In genomic region chr1:162453578-162453977, GRCm38 (mm10) we compare ENCODE assay signal across 10 mouse cellular contexts. TPM values are rescaled to one million over a fixed set of nuclear protein-coding genes. Genes with fewer than 3 reads are reported as not detected.
DNase-seq lines count a peak whose midpoint lies in the region; ATAC-seq and TF ChIP-seq lines count a peak whose summit lies in the region.
"Had no signal": no experiment of that assay in that cellular context is flagged by ENCODE, and none has a peak within 500 bp of the region (broad histone marks: within the 10 kb centered on the region; RNA-seq: fewer than 3 reads in every experiment).

No protein-coding gene starts in this region.

- H3K27ac ChIP-seq in limb, embryonic 14.5 days (replicated peaks; ENCODE audit: low read depth, low read length) = no peak overlapping the region
- H3K27ac ChIP-seq in limb, embryonic 10.5 days = no peak overlapping the region
- no peak overlapping the region for H3K27ac ChIP-seq in embryonic facial prominence, embryonic 13.5 days

- peak; percentile 53 for DNase-seq in limb, embryonic 14.5 days (ENCODE audit: low spot score)
- no peak for DNase-seq in limb, embryonic 10.5 days (ENCODE audit: low spot score)
- DNase-seq in brain, adult 2 months (ENCODE audit: low read depth, low spot score) = peak; percentile 83
- DNase-seq in kidney, postnatal 10 days = peak; percentile 59
- no peak for DNase-seq in B cell, adult 2 months
- DNase-seq in urinary bladder, postnatal 4 days (ENCODE audit: low spot score in 2 of 2) = no peak
- DNase-seq: thymus, adult 2 months had no signal

- H3K4me2 ChIP-seq in limb, embryonic 14.5 days (replicated peaks; ENCODE audit: low read depth, low read length, severe bottlenecking) = no peak overlapping the region
- no peak overlapping the region for H3K4me2 ChIP-seq in embryonic facial prominence, embryonic 13.5 days

- no peak overlapping the region for H3K9ac ChIP-seq in limb, embryonic 14.5 days (ENCODE audit: low read depth, low read length, severe bottlenecking)
- H3K9ac ChIP-seq in embryonic facial prominence, embryonic 13.5 days = peak overlapping the region; percentile 46; the same call in 1 of the 2 replicates

- H3K36me3 ChIP-seq in limb, embryonic 14.5 days (ENCODE audit: control insufficient read depth, insufficient read depth, low read length) = no peaks in the 10 kb centered on the region
- H3K36me3 ChIP-seq in limb, embryonic 10.5 days = no peaks in the 10 kb centered on the region
- no peaks in the 10 kb centered on the region for H3K36me3 ChIP-seq in embryonic facial prominence, embryonic 13.5 days

- H3K27me3 ChIP-seq in limb, embryonic 14.5 days (ENCODE audit: control insufficient read depth, insufficient read depth, low read length) = no peaks in the 10 kb centered on the region
- H3K27me3 ChIP-seq in limb, embryonic 10.5 days (ENCODE audit: low read depth, poor library complexity, severe bottlenecking) = no peaks in the 10 kb centered on the region
- H3K27me3 ChIP-seq in embryonic facial prominence, embryonic 13.5 days = no peaks in the 10 kb centered on the region

- 41% methylated on average over 8 of the region's 8 CpGs for WGBS in limb, embryonic 14.5 days
- WGBS in limb, embryonic 10.5 days = 83% methylated on average over 8 of the region's 8 CpGs
- 39% methylated on average over 8 of the region's 8 CpGs for WGBS in embryonic facial prominence, embryonic 13.5 days

- no peak for ATAC-seq in limb, embryonic 14.5 days (ENCODE audit: low FRiP score, low read depth)
- no peak for ATAC-seq in embryonic facial prominence, embryonic 13.5 days (ENCODE audit: insufficient number of reproducible peaks, insufficient read depth, low FRiP score, low TSS enrichment, low read depth)
- no peak for ATAC-seq in megakaryocyte-erythroid progenitor cell, adult 5-6 weeks (replicated peaks; ENCODE audit: low FRiP score, low TSS enrichment, poor library complexity, severe bottlenecking)

- H3K4me1 ChIP-seq in limb, embryonic 14.5 days (ENCODE audit: control insufficient read depth, insufficient read depth, low read length) = peaks cover 6% of the 10 kb centered on the region
- no peaks in the 10 kb centered on the region for H3K4me1 ChIP-seq in limb, embryonic 10.5 days
- H3K4me1 ChIP-seq in embryonic facial prominence, embryonic 13.5 days = peaks cover 5% of the 10 kb centered on the region

- H3K9me3 ChIP-seq in limb, embryonic 14.5 days (ENCODE audit: control insufficient read depth, low read length) = no peaks in the 10 kb centered on the region
- no peaks in the 10 kb centered on the region for H3K9me3 ChIP-seq in limb, embryonic 10.5 days (replicated peaks)
- H3K9me3 ChIP-seq in embryonic facial prominence, embryonic 13.5 days = no peaks in the 10 kb centered on the region

- H3K4me3 ChIP-seq in limb, embryonic 14.5 days (replicated peaks; ENCODE audit: low read length) = no peak overlapping the region
- H3K4me3 ChIP-seq in limb, embryonic 10.5 days = no peak overlapping the region
- no peak overlapping the region for H3K4me3 ChIP-seq in embryonic facial prominence, embryonic 13.5 days
- H3K4me3 ChIP-seq: myocyte had no signal

- TF ChIP-seq POLR2A in limb, embryonic 14.5 days (IDR thresholded peaks at IDR 0.05; ENCODE audit: borderline replicate concordance, extremely low read depth, insufficient read depth, insufficient read length) = no peak

RNA-seq across cellular contexts. Expression of gene Dnm3, which starts 24.3 kb away (rescaled TPM):
- 14.7 and 18.0 TPM in 2 replicates for polyA plus RNA-seq in limb, embryonic 14.5 days (2012; rRNA removed)
- polyA plus RNA-seq in limb, embryonic 14.5 days (2014; fragmentation: Nextera tagmentation; extraction: Ambion mirVana) = 21.9 and 27.9 TPM in 2 replicates
- polyA plus RNA-seq in limb, embryonic 10.5 days (2016; fragmentation: Nextera tagmentation; extraction: Ambion mirVana) = 5.8 and 11.6 TPM in 2 replicates
- polyA plus RNA-seq in embryonic facial prominence, embryonic 13.5 days (2015; fragmentation: Nextera tagmentation; extraction: Ambion mirVana) = 27.4 and 27.7 TPM in 2 replicates
- total RNA-seq in megakaryocyte-erythroid progenitor cell, adult 5-6 weeks (2014; fragmentation: Nextera tagmentation) = 0.37 TPM in 1 of 2 replicates, not detected in the other
- total RNA-seq in megakaryocyte-erythroid progenitor cell, adult 5-6 weeks (2017) = not detected in 2 replicates

Comparison
In these comparisons a context has a peak if more than half of its experiments do, and no peak if none do; other contexts are left out.
1. DNase-seq: peak in limb, embryonic 14.5 days (single experiment), brain, adult 2 months (single experiment) and kidney, postnatal 10 days (single experiment); none in limb, embryonic 10.5 days (single experiment), B cell, adult 2 months (0 of 2) and urinary bladder, postnatal 4 days (0 of 2).